Mouse (Mus musculus) Muller cell, postnatal 12 days (primary cell): ENCODE results near the gene Tmem223.

ENCODE experiments used
- DNase-seq: peaks from one replicate; pipeline ENCODE4 v3.0.0-alpha.2; 2015; ENCODE audit errors: inconsistent ontology term

Tmem223 gene

DNA sequence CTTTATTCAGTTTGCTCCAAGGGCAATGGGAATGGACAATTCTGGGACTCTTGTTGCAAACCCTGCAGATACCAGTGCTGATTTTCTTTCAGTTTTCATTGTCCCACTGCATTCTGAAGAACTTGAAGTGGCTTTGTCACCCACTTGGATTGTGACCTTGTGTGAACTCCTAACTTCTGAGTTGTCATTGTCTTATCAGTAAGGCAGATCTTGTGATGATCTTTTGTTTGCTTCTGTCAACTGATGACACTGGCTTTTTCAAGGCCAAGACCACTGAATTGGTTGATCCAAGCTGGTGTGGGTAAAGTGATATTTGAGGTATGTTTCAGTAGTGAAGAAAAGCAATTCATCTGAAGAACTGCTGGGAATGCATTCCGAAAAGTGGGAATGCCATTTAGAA lies 25.4 kb upstream of the Tmem223 start:
- no peak for DNase-seq

GRCm38 (mm10) chr19:8747368-8747767 lies 23.4 kb upstream of the Tmem223 start:
- no peak for DNase-seq

GRCm38 (mm10) chr19:8755652-8756051 lies 15.1 kb upstream of the Tmem223 start:
- no peak for DNase-seq

- DNase-seq: peak; percentile 97
Measured at GRCm38 (mm10) chr19:8756635-8757387, 14.0 kb upstream of the Tmem223 start, which contains the start of gene Nxf1. Gene Nxf1, plus strand, starts transcription at chr19:8757073.

DNA sequence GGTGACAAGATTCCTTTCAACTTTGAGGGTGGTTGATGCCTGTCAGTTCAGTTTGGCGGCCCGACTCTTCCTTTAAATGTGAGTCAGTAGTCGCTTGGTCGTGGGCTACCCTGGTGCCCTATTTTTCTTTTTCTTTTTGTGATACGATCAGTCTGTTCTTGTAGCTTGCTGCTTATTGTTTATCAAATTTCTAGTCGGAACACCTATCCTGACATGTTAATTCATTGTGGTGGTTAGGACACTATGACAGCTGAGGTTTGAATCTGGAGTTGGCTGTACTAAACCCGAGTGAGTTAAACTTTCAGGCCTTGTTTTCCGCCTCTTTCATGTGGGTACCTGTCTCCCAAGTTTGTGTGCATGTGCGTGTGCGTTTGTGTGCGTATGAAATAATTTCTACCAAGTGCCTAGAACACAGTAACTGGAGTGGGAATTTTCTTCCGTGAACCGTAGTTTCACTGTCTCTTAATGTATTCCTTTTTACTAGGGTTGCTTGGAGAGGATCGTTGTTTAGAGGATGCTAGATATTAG lies 13.3 kb upstream of the Tmem223 start:
- DNase-seq: peak; percentile 39

DNA sequence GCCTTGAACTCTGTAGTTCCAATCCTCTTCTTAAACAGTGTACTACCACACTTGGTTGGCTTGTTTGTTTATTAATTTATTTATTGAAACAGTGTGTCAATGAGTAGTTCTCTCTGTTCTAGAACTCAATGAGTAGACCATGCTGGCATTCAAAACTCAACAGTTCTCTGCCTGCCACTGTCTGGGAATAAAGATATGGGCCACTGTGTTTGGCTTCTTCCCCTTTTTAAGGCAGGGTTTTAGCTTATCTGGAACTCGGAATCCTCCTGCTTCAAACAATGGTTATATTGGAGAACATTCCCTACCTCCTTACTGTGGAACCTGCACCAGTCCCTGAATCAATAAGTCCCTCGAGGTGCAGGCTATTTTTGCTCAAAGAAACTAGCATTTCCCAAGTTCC lies 11.9 kb upstream of the Tmem223 start:
- no peak for DNase-seq

DNA sequence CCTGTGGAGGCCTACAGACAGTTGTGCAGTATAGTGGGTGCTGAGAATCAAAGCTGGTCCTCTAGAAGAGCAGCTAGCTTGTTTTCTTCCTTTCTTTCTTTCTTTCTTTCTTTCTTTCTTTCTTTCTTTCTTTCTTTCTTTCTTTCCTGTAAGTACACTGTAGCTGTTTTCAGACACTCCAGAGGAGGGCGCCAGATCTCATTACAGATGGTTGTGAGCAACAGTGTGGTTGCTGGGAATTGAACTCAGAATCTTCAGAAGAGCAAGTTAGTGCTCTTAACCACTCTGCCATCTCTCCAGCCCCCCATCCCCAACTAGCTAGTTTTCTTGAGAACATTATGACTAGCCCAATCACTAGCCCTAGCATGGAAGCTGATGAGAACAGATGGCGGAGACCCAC lies 10.0 kb upstream of the Tmem223 start:
- no peak for DNase-seq

- no peak for DNase-seq
Measured at GRCm38 (mm10) chr19:8763276-8763675, 7.5 kb upstream of the Tmem223 start.

- DNase-seq: no peak
Measured at GRCm38 (mm10) chr19:8765562-8765961, 5.2 kb upstream of the Tmem223 start.

DNA sequence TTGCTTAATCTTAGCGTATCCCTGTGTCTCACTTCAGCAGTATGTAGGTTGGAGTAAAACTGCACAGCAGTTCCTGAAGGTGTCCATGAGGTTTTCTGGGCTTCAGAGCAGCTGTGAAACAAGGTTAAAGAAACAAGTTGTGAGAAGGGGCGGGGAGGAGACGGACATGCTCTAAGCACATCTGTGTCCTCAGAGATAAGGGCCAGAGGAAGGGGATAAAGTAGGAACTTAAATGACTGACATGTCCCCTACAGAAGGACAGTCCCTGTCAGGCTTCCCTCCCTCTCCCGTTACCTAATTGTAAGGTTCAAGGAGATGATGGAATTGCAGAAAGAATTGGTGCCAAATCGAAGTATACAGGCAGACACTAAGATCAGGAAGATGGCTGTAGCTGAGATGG lies 2.2 kb downstream of the Tmem223 start:
- DNase-seq: no peak

GRCm38 (mm10) chr19:8773409-8773808 lies 2.6 kb downstream of the Tmem223 start:
- DNase-seq: no peak

DNA sequence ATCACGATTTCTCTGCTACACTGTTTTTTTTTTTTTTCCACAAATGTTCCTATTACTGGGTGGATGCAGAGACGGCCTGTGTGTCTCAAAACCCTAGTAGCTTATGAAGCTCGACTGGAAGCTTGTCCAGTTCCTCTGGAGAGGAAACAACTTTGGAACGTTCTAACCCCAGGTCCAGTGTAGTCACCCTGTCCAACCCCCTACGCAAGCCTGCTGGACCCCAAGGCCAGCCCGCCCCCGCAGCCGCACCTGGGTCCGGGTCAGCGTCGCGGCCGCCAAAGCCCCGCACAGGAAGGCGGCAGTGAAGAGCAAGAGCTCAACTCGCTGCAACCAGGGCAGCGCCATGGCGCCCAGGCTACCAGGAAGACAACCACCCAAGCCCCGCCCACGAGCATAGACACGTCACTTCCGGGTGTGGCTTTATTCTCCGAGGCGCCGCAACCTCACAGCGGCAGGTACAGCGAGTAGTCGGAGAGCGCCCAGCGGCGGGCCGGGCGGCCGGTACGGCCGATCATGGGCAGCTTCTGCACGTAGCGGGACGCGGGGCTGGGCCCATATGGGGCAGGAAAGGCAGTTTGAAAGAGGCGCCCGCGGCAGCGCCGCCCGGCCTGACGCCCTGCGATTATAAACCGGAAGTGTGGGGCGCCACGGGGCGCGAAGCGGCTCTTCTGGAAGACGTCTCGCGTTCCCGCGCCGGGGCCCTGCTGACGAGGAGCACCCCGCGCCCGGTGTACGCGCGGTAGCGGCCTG lies 3.5 kb downstream of the Tmem223 start, which contains the start of gene Tmem179b:
TSS of gene Tmem179b (minus strand) at position 382 of the 750 bp plus-strand sequence.
- peak; percentile 93 for DNase-seq

DNA sequence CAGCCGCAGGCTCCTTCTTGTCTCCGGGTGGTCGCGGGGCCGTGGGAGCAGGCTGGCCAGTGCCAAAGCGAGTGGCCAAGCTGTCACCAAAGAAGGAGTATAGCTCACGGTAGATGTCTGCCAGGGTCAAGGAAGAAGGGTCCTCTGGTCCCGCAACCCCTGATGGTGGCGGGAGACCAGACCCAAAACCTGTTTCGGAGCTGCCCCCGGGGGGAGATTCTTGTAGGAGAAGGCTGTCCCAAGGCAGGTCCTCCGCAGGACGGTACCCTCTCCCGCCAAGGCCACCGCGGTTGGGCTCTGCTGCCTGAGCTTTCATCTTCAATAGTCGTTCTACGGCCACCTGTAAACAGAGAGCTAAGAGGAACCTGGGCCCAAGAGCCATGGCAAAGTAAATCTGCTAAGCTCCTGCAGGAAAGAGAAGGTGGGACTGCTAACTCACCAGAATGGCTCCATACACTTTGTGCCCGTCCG lies 4.2 kb downstream of the Tmem223 start:
- peak; percentile 27 for DNase-seq

DNA sequence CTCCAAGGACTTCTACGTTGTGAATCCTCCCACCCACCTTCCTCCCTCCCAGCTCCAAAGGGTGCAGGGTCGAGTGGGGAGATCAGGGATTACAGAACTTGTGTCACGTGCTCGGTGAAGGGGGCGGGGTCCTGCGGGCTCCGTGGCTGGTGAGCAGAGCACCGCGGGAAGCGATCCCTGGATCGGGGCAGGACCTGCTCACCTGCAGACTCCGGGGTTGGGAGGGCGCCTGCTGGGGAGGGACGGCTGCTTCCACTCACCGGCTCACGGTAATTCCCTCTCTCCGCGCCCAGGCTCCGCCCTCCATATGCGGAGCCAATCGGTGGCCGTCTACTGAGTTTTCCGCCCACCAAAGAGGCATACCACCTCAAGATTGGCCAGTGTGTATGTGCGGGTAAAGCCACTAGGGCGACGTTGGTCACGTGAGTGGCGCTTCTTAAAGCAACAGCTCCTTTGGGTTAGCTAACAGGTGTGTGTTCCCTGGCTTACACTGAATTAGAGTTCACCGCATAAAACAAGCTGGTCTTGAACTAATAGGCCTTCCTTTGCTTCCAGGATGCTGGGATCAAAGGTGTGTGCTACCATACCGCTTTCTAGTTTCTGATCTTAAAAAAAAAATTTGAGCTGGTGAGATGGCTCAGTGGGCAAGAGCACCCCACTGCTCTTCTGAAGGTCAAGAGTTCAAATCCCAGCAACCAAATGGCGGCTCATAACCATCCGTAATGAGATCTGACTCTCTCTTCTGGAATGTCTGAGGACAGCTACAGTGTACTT lies 15.4 kb downstream of the Tmem223 start, which contains the start of gene Taf6l:
TSS of gene Taf6l (minus strand) at position 410 of the 774 bp plus-strand sequence.
- peak; percentile 93 for DNase-seq

DNA sequence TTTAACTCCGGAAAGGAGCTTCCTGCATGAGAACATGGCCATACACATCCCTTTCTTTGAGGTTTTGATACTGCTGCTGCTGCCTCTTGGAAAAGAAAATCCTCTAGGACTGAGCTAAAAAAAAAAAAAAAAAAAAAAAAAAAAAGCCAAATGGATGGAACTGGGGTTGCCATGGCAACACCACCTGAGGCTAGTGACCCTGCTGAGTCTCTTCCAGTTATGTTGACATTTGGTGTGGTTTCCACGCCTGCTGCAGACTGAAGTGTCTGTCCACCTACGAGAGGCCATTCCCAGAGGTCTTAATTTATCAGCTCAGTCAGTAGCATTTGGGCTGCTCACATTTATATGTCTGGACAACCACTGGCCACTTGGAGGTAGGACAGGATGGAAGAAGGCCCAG lies 17.7 kb downstream of the Tmem223 start:
- DNase-seq: no peak

DNA sequence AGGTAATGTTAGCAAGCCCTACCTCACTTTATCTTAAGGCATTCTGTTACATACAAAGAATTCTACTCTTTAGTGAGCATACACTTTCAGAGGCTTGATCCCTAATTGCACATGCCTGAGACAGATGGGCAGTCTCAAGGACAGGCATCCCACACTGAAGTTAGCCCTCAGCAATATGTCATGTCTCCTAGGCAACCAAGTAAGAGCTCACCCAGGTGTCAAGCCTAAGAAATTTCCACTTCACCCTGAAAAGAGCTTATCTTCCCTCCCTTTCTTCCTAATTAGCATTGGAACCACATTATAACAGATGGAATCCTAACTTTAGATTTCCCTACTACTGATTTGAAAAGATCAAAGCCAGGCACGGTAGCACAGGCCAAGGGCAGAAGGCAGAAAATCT lies 18.4 kb downstream of the Tmem223 start:
- no peak for DNase-seq

DNA sequence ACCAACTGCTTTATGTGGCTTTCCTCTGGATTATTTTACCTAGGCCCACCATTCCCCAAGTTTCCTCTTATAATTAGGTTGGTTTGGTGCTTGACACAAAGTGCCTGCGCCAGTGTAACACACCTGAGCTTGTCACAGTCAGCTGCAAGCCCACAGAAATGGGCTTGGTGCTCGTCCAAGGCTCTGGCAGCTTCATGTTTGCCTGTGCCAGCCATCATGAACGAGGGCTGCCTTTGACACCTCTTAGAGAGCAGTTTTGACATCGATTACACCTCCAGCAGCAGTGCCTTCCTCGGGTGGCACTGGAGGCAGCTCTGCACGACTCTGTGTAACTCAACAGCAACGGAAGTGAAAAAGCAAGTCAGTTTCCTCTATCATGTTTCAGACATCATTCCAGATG lies 19.4 kb downstream of the Tmem223 start:
- DNase-seq: no peak

DNA sequence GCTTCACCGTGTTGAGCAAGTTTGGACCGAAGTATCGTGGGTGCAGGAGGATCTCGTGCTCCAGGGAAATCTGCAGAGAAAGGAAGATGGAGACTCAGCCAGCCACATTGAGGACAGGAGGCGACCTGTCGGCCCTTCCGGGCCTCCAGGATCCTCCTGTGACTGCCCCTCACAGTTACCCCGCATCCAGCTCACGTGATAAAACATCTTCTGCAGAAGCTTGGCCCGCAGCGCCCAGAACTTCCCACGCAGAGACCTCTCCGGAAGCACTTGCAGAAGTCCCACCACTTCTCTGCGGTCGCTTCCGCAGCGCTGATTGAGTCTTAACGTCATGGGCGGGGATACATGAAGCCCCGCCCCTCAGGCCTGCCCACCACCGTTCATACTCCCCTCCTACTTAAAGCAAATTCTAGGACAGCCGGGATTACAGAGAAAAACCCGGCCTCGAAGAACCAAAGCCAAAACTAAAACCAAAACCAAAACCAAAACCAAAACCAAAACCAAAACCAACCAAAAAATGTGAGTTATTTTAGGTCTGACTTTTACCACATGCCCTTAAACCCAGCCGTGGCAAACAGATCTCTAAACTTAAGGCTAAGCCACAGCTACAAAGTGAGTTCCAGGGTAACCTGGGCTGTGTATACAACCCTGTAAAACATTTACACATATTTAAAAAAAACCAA lies 27.6 kb downstream of the Tmem223 start, which contains the start of gene Polr2g:
TSS of gene Polr2g (minus strand) at position 314 of the 683 bp plus-strand sequence.
- peak; percentile 96 for DNase-seq

DNA sequence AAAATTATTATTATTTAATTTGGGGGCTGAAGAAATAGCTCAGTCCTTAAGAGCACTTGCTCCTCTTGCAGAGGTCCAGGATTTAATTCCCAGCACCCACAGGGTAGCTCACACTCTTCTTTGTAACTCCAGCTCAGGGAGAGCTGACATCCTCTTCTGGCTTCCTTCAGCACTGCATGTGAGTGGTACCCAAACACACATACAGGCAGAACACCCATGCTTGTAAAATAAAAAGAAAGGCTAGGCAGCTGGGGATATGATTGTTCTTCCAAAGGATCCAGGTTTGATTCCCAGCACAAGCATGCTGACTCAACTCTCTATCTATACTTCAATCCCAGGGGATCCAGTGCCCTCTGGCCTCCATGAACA lies 28.1 kb downstream of the Tmem223 start:
- no peak for DNase-seq

- DNase-seq: peak; percentile 98
Measured at GRCm38 (mm10) chr19:8802130-8802821, 31.5 kb downstream of the Tmem223 start, which contains the start of gene Zbtb3. Gene Zbtb3, plus strand, starts transcription at chr19:8802555.
